Mouse (Mus musculus) hindbrain, embryonic 15.5 days (tissue): ENCODE data around the gene Yif1b. TPM values are rescaled to one million over a fixed set of nuclear protein-coding genes. Genes with fewer than 3 reads are reported as not detected.

Experiments used
- ATAC-seq: fragments of 200-750 bp; cut with Nextera tagmentation; 2 replicates; pipeline ENCODE4 v1.8.0; 2017; ENCODE audit warnings: low read depth, moderate number of reproducible peaks, moderate TSS enrichment; ENCODE audit not compliant: low FRiP score
- H3K27ac ChIP-seq: fragments of 300-500 bp; sonication (generic); replicated peaks from 2 replicates; pipeline ENCODE4 v1.5.1; 2015; ENCODE audit warnings: mild to moderate bottlenecking, inconsistent platforms
- H3K27me3 ChIP-seq: fragments of 300-500 bp; sonication (generic); 2 replicates; pipeline ENCODE4 v1.6.1; 2015; ENCODE audit warnings: control low read depth, inconsistent platforms
- H3K36me3 ChIP-seq: fragments of 300-500 bp; sonication (generic); 2 replicates; pipeline ENCODE4 v1.6.1; 2015; ENCODE audit warnings: control low read depth, inconsistent platforms
- H3K4me1 ChIP-seq: fragments of 300-500 bp; sonication (generic); replicated peaks from 2 replicates; pipeline ENCODE4 v1.6.1; 2015; ENCODE audit warnings: control low read depth, inconsistent platforms
- H3K4me2 ChIP-seq: fragments of 300-500 bp; sonication (generic); 2 replicates; pipeline ENCODE4 v1.6.1; 2015; ENCODE audit warnings: moderate library complexity, mild to moderate bottlenecking, inconsistent platforms
- H3K4me3 ChIP-seq: fragments of 300-500 bp; sonication (generic); 2 replicates; pipeline ENCODE4 v1.5.1; 2015; ENCODE audit warnings: mild to moderate bottlenecking, inconsistent platforms
- H3K9ac ChIP-seq: fragments of 300-500 bp; sonication (generic); 2 replicates; pipeline ENCODE4 v1.6.1; 2015; ENCODE audit warnings: inconsistent platforms
- H3K9me3 ChIP-seq: fragments of 300-500 bp; sonication (generic); 2 replicates; pipeline ENCODE4 v1.6.1; 2016; ENCODE audit warnings: control low read depth, inconsistent platforms
- WGBS: fragments of 180-500 bp; shearing (Covaris S2); methylation state at CpG from one replicate; pipeline ENCODE4 v1.1.7; 2015; 5-methylcytosine and 5-hydroxymethylcytosine counted together
- polyA plus RNA-seq: library from polyadenylated mRNA; unstranded; fragments of >200 nt; fragmentation: Nextera tagmentation; extraction: Ambion mirVana; gene quantifications from 2 replicates; pipeline ENCODE4 v1.2.1, GENCODE M21; 2015

Yif1b gene
- polyA plus RNA-seq, 1 experiment from 2014 or later: 99.5 TPM

DNA sequence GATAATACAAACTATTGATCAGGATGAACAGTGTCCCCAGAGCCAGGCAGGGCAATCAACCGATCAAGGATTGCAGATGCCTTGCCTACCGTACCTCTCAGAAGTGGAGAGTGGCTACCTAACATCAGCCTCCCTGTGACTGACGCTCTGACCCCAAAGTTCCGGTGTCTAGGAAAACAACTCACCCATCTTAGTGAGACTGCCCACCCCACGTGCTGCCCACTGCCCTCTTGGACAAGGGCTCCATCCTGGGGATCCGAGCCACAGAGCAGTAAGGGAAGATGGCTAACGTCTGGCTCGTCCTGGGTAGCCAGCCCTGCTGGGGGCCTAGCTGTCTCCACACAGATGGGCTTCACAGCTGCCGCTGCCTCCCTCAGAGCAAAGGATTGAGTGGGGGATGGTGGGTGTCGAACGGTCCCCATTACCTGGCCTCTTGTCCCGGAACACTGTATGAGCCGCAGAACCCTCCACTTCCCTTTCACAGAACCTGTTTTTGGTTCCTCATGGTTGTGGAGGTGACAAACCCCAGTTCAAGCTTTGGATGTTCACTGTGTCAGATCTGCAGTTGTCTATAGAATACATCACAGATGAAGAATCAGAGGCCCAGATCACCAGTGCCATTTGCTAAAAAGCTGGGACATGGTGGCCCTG is 56.1 kb downstream of the Yif1b start:
- ATAC-seq: no peak
- no peak overlapping the region for H3K9ac ChIP-seq
- H3K4me2 ChIP-seq: no peak overlapping the region
- no peaks in the 10 kb centered on the region for H3K36me3 ChIP-seq
- H3K27me3 ChIP-seq: no peaks in the 10 kb centered on the region
- no peaks in the 10 kb centered on the region for H3K9me3 ChIP-seq
- peaks cover 18% of the 10 kb centered on the region for H3K4me1 ChIP-seq
- 58% methylated on average over 13 of the region's 13 CpGs for WGBS
- no peak overlapping the region for H3K4me3 ChIP-seq
- no peak overlapping the region for H3K27ac ChIP-seq

- no peak overlapping the region for H3K9ac ChIP-seq
- H3K27me3 ChIP-seq: no peaks in the 10 kb centered on the region
- no peak for ATAC-seq
- no peak overlapping the region for H3K4me2 ChIP-seq
- H3K4me1 ChIP-seq: peaks cover 13% of the 10 kb centered on the region
- H3K4me3 ChIP-seq: no peak overlapping the region
- H3K27ac ChIP-seq: no peak overlapping the region
- H3K36me3 ChIP-seq: no peaks in the 10 kb centered on the region
- no peaks in the 10 kb centered on the region for H3K9me3 ChIP-seq
- WGBS: 80% methylated on average over 24 of the region's 24 CpGs
Observed at GRCm38 (mm10) chr7:29295861-29296647, 57.9 kb downstream of the Yif1b start.

DNA sequence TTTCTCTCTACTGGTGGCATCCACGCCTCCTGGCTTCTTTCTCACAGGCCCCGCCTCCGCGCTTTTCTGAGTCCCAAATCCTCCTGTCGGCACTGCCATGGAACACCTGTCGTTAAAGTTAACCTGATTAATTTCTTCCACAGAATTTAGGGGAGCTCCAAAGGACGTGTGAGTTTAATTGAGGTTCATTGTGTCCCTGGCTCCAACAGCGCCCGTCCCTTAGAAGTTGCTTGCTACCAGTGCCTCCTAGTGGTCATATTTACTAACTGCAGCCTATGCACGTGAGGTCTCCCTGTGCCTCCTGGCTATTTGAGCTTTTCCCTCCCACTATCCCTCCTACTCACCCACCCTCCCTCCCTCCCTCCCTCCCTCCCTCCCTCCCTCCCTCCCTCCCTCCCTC is 58.9 kb downstream of the Yif1b start:
- Histone ChIP-seq H3K9me3 (no peaks in the 10 kb centered on the region), H3K9ac (no peak overlapping the region), H3K4me3 (no peak overlapping the region), H3K4me2 (0 out of 2 replicates have a peak overlapping the region, but pooled peaks have one; percentile 11), H3K27ac (no peak overlapping the region), H3K4me1 (peaks cover 11% of the 10 kb centered on the region), H3K36me3 (no peaks in the 10 kb centered on the region), H3K27me3 (no peaks in the 10 kb centered on the region)
- 13% methylated on average over 10 of the region's 10 CpGs for WGBS
- ATAC-seq: no peak

Other genes starting within 250 kb of the Yif1b start
- 8.6 and 10.3 TPM in 2 replicates for gene Ryr1, start 113.2 kb upstream of the Yif1b start, polyA plus RNA-seq
- 0.87 and 0.91 TPM in 2 replicates for gene Rasgrp4, start 103.5 kb upstream of the Yif1b start, polyA plus RNA-seq
- gene Fam98c, start 82.1 kb upstream of the Yif1b start, polyA plus RNA-seq: 33.0 and 37.9 TPM in 2 replicates
- gene Ggn, start 68.1 kb upstream of the Yif1b start, polyA plus RNA-seq: 0.46 and 0.70 TPM in 2 replicates
- gene Spred3, start 67.9 kb upstream of the Yif1b start, polyA plus RNA-seq: 9.5 and 11.9 TPM in 2 replicates
- 272 and 274 TPM in 2 replicates for gene Psmd8, start 57.6 kb upstream of the Yif1b start, polyA plus RNA-seq
- 2.9 and 3.2 TPM in 2 replicates for gene Catsperg1, start 24.3 kb upstream of the Yif1b start, polyA plus RNA-seq
- 0.77 and 2.0 TPM in 2 replicates for gene Kcnk6, start 5.8 kb upstream of the Yif1b start, polyA plus RNA-seq
- 0.67 and 0.75 TPM in 2 replicates for gene 2200002D01Rik, start 10.1 kb downstream of the Yif1b start, polyA plus RNA-seq
- gene Spint2, start 43.6 kb downstream of the Yif1b start, polyA plus RNA-seq: 73.8 and 84.5 TPM in 2 replicates
- gene Ppp1r14a, start 51.0 kb downstream of the Yif1b start, polyA plus RNA-seq: 3.0 and 5.1 TPM in 2 replicates
- 180 and 184 TPM in 2 replicates for gene Dpf1, start 65.6 kb downstream of the Yif1b start, polyA plus RNA-seq